Mouse (Mus musculus) thymus, adult 2 months (tissue): ENCODE measurements around the gene Zscan2.

Experiments used
- CTCF ChIP-seq: fragments of 200-500 bp; IDR thresholded peaks from 2 replicates; pipeline ENCODE4 v1.5.1; 2012; ENCODE audit warnings: mild to moderate bottlenecking, control low read depth, low read length, moderate library complexity, borderline replicate concordance; ENCODE audit not compliant: control insufficient read depth, poor library complexity, insufficient read depth; ENCODE audit errors: extremely low read depth
- POLR2A ChIP-seq: fragments of 200-500 bp; IDR thresholded peaks from 2 replicates; pipeline ENCODE4 v1.6.1; 2012; ENCODE audit warnings: mild to moderate bottlenecking, low read length, control low read depth, moderate library complexity; ENCODE audit not compliant: control insufficient read depth, poor library complexity, insufficient read depth; ENCODE audit errors: extremely low read depth

DNA sequence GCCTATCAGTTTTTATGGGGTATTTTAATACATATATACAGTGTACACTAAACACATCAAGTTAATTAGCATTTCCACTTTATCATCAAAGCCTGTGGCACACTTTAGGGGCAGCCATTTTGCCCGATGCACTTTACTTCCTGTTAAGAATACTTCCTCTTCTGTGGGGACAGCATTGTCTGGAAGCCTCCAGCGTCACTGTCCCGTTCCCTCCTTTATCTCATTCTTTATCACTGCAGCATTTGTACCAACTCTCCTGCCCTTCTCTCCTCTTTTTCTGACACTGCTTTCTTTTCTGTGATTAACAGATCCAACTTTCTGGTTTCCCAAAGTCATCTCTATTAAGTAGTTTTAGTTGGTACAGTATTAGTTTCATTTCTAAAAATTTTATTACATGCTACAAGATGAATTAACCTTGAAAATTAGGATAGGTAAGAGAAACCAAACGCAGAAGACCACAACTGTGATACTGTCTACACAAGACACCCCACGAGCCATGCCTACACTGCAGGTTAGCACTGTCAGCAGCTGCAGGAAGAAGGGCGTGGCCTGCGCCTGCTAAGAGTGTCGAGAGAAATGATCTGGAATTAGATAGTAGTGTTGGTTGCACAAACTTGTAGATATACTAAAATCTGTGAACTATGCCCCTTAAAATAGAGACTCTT, 58.4 kb downstream of the Zscan2 start:
- no peak for TF ChIP-seq POLR2A
- no peak for TF ChIP-seq CTCF
